Mouse (Mus musculus): ENCODE results near the gene Carmil2. TPM values are rescaled to one million over a fixed set of nuclear protein-coding genes. Genes with fewer than 3 reads are reported as not detected.

Gene Carmil2
- 10 to 100 TPM; 64.7 to 68.4 TPM for total RNA-seq (2021)
- long read RNA-seq, experiment 1, partial matches to known transcripts, result 75 of 94 reads
- long read RNA-seq, experiment 1, other reads (novel, unspliced or antisense), result 19 of 94 reads
- long read RNA-seq, experiment 2, full-length matches to known transcripts, result 1 of 141 reads
- long read RNA-seq, experiment 2, partial matches to known transcripts, result 115 of 141 reads
- long read RNA-seq, experiment 2, other reads (novel, unspliced or antisense), result 25 of 141 reads

GRCm38 (mm10) chr8:105685796-105686308 is at the start of gene Carmil2:
Gene Carmil2, plus strand, starts transcription at chr8:105686274.
- no peak for DNase-seq (ENCODE audit: low spot score in 2 of 2)

DNA sequence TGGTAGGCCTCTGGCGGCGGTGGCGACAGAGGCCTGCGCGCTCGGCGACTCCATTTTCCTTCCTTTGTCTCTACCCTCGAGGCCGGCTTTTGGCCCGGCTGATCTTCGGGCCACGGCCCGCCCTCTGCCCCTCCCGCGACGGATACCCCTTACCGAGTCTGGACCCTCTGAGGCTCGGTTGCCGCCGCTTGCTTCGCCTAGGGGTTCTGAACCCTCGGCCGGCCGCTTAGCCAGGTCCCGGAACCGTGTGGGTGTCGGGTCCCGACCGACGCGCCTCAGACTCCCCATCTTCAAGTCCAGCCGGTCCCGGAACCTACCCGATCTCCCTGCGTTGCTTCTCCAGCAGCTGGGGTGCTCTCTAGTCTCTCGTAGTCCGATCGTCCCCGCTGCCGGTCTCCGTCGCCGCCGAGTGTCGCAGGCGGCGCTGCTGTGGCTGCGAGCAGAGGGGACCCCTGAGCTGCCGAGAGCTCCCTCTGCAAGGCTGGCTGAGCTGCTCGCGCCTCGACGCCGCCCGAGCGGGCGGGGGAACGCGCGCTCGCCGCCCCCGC is 49.0 kb upstream of the Carmil2 start, which contains the start of gene Agrp:
Gene Agrp (minus strand): TSS at position 431 of the 548 bp plus-strand sequence.
- peak in 1 of 2 experiments; percentile 69 for DNase-seq (ENCODE audit: low spot score in 2 of 2)

GRCm38 (mm10) chr8:105637601-105638041 is 48.5 kb upstream of the Carmil2 start:
- no peak for DNase-seq (ENCODE audit: low spot score in 2 of 2)

DNA sequence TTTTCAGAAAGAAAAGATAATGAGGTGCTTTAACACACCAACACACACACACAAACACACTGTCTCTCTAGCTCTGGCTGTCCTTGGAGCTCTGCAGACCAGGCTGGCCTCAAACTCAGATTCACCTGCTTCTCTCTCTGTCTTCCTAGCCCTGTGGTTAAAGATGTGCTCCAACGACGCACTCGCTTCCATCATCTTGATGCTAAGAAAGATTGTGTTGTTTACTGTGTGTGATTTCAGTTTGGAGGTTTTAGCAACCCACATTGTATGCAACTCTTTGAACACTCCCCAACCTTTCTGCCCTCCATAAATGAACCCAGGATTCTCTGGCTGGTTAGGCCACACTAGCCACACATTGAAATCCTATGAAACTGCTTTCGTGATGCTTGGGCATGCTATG is 47.6 kb upstream of the Carmil2 start:
- DNase-seq (ENCODE audit: low spot score in 2 of 2), result no peak

GRCm38 (mm10) chr8:105639835-105640234 is 46.2 kb upstream of the Carmil2 start:
- DNase-seq (ENCODE audit: low spot score in 2 of 2), result no peak

GRCm38 (mm10) chr8:105640511-105640910 is 45.6 kb upstream of the Carmil2 start:
- DNase-seq (ENCODE audit: low spot score in 2 of 2), result no peak

DNA sequence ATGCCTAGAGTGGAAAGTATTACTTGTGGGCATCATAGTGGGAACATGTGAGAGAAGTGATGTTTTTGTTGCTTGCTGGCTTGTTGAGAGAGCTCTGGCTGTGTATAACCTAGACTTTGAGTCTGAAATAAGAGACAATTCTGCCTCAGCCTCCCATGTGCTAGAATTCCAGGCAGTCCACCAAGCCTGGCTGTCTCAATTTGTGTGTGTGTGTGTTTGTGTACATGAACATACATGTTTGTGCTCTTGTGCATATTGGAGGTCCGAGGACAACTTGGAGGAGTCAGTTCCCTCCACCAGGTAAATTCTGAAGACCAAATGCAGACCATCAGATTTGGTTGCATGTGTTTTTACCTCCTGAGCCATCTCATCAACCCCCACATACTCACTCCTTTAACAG is 40.9 kb upstream of the Carmil2 start:
- DNase-seq (ENCODE audit: low spot score in 2 of 2), result no peak

GRCm38 (mm10) chr8:105648929-105649328 is 37.1 kb upstream of the Carmil2 start:
- DNase-seq (ENCODE audit: low spot score in 2 of 2), result no peak

- no peak for DNase-seq (ENCODE audit: low spot score in 2 of 2)
Measured at GRCm38 (mm10) chr8:105657641-105658040, 28.4 kb upstream of the Carmil2 start.

- DNase-seq (ENCODE audit: low spot score in 2 of 2), result peak in 1 of 2 experiments; percentile 28
Measured at GRCm38 (mm10) chr8:105661167-105661566, 24.9 kb upstream of the Carmil2 start.

DNA sequence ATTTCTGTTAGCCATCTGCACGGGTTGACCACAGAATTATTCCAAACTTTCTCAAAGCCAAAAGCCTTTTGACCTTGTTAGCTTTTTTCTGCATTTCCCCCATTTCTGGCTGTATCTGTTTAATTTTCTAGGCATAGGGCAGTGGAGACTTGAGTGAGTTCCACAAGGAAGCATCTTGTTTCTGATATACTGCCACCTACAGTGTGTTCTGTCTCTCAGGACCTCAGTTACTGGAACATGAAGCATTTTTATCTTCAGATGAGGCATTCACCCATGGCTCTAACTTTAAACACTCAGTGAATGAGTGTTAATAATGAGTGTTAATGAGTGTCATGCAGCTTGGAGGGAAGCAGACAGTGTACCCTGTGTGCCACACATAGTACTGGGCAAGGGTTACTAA is 8.2 kb upstream of the Carmil2 start:
- no peak for DNase-seq (ENCODE audit: low spot score in 2 of 2)

DNA sequence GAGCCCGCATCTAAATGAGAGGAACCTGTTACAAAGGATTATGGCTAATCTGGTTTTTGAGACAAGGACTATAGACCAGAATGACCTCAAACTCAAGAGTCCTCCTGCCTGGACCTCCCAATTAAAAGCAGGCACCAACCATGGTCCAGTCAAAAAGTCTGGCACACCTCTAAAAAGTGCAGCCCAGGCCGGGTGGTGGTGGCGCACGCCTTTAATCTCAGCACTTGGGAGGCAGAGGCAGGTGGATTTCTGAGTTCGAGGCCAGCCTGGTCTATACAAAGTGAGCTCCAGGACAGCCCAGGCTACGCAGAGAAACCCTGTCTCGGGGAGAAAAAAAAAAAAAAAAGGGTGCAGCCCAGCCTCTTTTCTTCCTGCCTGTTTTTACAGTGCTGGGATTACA is 749 bp upstream of the Carmil2 start:
- no peak for DNase-seq (ENCODE audit: low spot score in 2 of 2)

- no peak for DNase-seq (ENCODE audit: low spot score in 2 of 2)
Measured at GRCm38 (mm10) chr8:105686551-105686950, 477 bp downstream of the Carmil2 start.

GRCm38 (mm10) chr8:105687512-105687911 is 1.4 kb downstream of the Carmil2 start:
- DNase-seq (ENCODE audit: low spot score in 2 of 2), result no peak

DNA sequence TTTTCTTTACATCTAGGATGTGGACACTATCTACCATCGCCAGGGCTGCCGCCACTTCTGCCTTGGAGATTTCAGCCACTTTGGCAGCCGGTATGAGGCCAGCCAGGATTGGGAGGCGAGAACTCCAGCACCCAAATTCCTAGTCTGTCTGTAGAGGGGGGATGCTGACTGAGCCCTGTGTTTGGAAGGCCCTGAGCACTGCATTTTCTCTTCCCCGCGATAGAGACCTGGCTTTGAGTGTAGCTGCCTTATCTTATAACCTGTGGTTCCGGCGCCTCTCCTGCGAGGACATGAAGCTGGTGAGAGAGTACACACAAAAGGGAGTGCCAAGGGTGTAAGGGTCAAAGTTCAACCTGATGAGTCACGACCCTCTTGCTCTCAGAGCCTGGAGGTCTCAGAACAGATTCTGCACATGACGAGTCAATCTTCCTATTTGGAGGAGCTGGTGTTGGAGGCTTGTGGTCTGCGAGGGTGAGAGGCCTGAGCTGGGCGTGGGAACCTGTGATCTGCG is 2.2 kb downstream of the Carmil2 start:
- DNase-seq (ENCODE audit: low spot score in 2 of 2), result no peak

GRCm38 (mm10) chr8:105689256-105689982 is 3.3 kb downstream of the Carmil2 start:
- no peak for DNase-seq (ENCODE audit: low spot score in 2 of 2)

DNA sequence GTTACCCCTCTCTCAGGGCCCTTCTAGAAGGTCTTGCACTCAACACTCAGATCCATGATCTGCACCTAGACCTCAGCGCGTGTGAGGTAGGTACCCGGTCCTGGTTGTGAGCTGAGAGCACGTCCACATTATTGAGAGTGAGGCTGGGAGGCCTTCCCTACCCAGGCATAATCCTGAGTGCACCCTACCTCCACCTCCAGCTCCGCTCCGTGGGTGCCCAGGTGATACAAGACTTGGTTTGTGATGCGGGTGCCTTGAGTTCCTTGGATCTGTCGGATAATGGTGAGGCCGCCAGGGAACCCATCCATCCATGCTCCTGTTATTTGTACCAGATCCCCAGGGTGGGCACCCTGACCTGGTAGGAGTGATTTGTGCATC is 3.9 kb downstream of the Carmil2 start:
- DNase-seq (ENCODE audit: low spot score in 2 of 2), result no peak

- DNase-seq (ENCODE audit: low spot score in 2 of 2), result no peak
Measured at GRCm38 (mm10) chr8:105690978-105691377, 4.9 kb downstream of the Carmil2 start.

- no peak for DNase-seq (ENCODE audit: low spot score in 2 of 2)
Measured at GRCm38 (mm10) chr8:105692449-105693182, 6.5 kb downstream of the Carmil2 start.

DNA sequence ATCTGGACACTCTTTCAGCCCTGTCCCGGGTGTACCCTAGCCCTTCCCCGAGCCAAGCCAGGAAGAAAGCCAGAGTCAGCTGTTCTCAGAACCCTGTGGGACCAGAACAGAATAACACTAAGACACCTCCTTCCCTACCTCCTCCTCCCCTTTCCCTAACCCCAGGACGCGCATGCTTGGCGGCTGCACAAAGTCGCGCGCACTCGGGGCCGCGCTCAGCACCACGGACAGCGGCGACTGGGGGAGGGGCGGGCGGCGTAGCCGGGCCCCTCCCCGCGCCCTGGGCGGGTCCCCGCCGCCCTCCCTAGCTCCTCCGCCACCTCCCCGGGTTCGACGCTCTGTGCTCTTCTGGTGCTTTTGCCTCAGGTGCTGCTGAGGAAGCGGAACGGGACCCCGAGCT is 7.6 kb downstream of the Carmil2 start:
- peak; percentile 72 to 77 for DNase-seq (ENCODE audit: low spot score in 2 of 2)

Data from layer of hippocampus, postnatal 14 days (tissue).